Mouse (Mus musculus) layer of hippocampus, postnatal 10 days (tissue): ENCODE data around the gene Celsr3. TPM values are rescaled to one million over a fixed set of nuclear protein-coding genes. Genes with fewer than 3 reads are reported as not detected.

Experiments used
- DNase-seq, 2 experiments: peaks; one replicate each; pipeline ENCODE4 v3.0.0; 2021; ENCODE audit warnings: low spot score in 2 of 2
- total RNA-seq, 2 experiments: library from RNA; stranded (reverse); gene quantifications; 2 replicates each; pipeline ENCODE4 v1.2.3; 2021

The Celsr3 gene
- total RNA-seq, 2 experiments from 2014 or later, result 64.6 to 78.9 TPM

- no peak for DNase-seq
Observed at GRCm38 (mm10) chr9:108806379-108806778, 19.7 kb upstream of the Celsr3 start.

- no peak for DNase-seq
Observed at GRCm38 (mm10) chr9:108806831-108807230, 19.3 kb upstream of the Celsr3 start.

GRCm38 (mm10) chr9:108807674-108808073 lies 18.4 kb upstream of the Celsr3 start:
- DNase-seq, result no peak

GRCm38 (mm10) chr9:108808163-108808665 lies 17.9 kb upstream of the Celsr3 start, which contains the start of gene Nckipsd:
Gene Nckipsd (plus strand): TSS chr9:108808368.
- peak; percentile 97 to 98 for DNase-seq

GRCm38 (mm10) chr9:108809188-108809587 lies 16.9 kb upstream of the Celsr3 start:
- DNase-seq, result no peak

DNA sequence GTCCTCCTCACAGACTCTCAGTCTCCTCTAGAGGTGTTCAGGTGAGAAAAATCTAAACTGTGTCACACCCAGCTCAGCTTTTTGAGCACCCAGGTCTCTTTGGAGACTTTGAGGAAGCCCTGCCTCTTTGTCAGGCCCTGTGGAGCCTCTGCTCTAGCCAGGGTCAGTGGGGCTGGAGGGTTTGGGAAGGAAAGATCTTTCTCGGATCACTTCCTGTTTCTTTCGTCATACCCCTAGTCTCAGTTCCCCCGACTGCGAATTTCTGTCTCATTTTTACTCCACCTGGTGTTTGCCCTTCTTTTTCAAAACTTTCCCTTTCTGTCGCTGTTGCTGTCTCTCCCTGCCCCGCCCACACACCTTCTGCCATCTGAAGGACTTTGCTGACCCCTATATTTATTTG lies 16.4 kb upstream of the Celsr3 start:
- no peak for DNase-seq

- DNase-seq, result no peak
Observed at GRCm38 (mm10) chr9:108810516-108810915, 15.6 kb upstream of the Celsr3 start.

DNA sequence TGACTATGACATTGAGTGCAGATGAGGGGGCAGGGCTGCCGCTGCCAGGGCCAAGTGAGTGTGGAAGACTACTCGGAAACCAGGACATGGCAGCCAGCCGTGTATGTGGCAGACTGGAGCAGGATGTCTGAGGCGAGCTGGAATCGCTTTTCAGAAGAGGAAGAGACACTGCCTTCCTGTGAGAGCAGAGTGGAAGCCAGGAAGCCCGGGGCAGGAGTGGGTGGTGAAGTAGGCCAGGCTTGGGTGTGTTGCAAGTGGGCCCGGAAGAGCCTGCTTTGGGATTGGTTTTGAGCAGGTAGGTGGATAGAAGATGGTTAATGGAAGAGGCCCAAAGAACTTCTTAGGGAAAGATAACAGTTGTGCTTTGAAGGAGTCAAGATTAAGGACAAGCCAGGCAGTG lies 10.6 kb upstream of the Celsr3 start:
- DNase-seq, result no peak

- peak; percentile 76 to 78 for DNase-seq
Observed at GRCm38 (mm10) chr9:108819495-108819894, 6.6 kb upstream of the Celsr3 start.

DNA sequence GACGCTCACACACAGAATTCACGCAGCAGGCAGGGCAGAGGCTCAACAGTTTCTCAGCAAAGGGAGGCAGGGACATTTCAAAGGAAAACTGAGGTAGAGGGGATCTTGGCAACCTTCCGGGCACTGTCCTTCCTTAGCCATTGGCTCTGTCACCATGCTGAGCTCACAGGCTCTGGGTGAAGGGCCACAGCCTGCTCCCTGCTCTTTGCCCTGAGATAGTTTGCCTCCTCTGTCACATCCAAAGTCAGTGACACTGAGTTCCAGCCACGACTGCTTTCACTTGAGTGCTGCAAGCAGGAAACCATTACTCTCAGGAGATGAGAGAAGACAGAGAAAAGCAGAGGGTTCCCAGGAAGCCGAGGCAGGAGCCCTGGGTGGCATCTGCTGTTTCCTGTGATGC lies 6.0 kb upstream of the Celsr3 start:
- no peak for DNase-seq

GRCm38 (mm10) chr9:108824144-108824685 lies 1.9 kb upstream of the Celsr3 start:
- DNase-seq, result no peak

GRCm38 (mm10) chr9:108824755-108825413 lies 1.2 kb upstream of the Celsr3 start:
- peak; percentile 85 to 91 for DNase-seq

GRCm38 (mm10) chr9:108826700-108827340 lies 700 bp downstream of the Celsr3 start:
- peak; percentile 69 to 81 for DNase-seq

GRCm38 (mm10) chr9:108827454-108827853 lies 1.3 kb downstream of the Celsr3 start:
- no peak for DNase-seq

- DNase-seq, result no peak
Observed at GRCm38 (mm10) chr9:108827906-108828305, 1.8 kb downstream of the Celsr3 start.

- no peak for DNase-seq
Observed at GRCm38 (mm10) chr9:108831637-108832036, 5.5 kb downstream of the Celsr3 start.

- peak; percentile 65 to 78 for DNase-seq
Observed at GRCm38 (mm10) chr9:108832390-108833108, 6.4 kb downstream of the Celsr3 start.

DNA sequence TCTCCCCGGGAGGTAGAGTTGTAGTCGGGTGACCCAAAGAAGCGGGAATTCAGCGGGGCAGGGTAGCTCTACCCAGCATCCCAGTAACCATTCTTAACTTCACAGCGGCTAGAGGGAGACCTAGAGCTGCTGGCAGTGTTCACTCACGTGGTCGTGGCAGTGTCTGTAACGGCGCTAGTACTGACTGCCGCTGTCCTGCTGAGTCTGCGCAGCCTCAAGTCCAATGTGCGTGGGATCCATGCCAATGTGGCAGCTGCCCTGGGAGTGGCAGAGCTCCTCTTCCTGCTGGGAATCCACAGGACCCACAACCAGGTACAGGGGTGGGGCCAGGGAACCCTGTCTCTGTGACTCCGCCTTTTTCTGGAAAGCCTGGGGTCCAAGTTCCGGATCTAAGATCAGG lies 16.9 kb downstream of the Celsr3 start:
- peak; percentile 67 to 73 for DNase-seq

DNA sequence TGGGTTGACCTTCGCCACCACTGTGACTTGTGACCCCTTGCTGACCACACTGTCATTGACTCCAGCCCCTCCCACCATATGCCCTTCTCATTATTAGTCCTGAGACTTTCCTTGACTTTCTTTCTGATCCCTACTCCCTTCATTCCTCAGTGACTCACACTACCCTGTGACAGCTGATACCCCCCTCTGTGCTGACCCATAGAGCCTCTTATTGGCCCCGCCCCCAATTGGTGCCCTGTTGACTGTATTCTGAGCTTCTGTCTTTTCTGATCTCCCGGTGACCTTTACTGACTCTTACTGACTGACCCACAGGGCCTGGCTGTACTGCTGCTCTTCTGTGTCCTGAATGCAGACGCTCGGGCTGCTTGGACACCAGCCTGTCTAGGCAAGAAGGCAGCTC lies 19.3 kb downstream of the Celsr3 start:
- DNase-seq, result no peak

DNA sequence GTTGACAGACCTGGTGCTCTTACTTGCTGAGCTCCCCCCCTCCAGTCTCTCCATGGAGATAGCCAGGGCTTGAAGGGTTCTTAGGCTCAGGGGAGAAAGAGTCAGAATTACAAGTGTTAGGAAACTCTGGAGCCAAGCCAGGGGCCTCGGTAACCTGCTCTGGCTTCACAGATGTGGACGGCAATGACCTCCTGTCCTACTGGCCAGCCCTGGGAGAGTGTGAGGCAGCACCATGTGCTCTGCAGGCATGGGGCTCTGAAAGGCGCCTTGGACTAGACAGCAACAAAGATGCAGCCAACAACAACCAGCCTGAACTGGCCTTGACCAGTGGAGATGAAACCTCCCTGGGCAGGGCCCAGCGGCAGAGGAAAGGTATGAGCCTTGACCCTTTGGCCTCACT lies 21.3 kb downstream of the Celsr3 start:
- no peak for DNase-seq

DNA sequence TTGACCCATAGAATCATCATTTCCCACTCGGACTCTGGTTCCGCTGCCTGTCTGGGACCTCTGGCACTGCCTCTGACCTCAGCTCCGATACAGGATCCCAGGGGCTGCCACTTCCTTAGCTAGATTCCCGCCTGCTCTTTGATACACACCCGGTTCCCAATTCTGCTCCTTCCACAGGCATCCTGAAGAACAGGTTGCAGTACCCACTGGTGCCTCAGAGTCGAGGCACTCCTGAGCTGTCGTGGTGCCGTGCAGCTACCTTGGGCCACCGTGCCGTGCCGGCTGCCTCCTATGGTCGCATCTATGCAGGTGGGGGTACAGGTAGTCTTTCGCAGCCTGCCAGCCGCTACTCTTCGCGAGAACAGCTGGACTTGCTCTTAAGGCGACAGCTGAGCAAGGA lies 22.3 kb downstream of the Celsr3 start:
- no peak for DNase-seq

DNA sequence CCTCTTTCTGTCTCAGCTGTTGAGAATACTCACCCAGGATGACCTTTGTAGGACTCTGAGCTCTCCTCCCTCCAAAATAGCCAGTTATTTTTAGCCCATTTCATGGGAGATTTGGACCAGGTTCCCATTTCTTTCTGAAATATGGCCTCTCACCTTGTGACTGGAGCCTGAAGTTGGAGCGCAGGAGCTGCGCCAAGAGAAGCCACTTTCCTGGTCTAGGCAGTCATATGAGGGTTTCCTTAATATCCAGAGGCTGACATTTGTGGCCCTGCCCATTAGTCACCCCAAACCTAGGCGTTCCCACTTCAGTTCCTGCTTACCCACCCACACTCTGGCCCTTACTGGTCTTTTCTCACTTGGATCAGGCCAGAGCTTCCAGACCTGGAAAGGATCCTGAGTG lies 26.9 kb downstream of the Celsr3 start, which contains the start of gene Slc26a6:
TSS of gene Slc26a6 (plus strand) at position 308 of the 400 bp plus-strand sequence.
- no peak for DNase-seq
